Mouse (Mus musculus) cerebellum, adult 2 months (tissue): ENCODE measurements around the gene Slc7a5. TPM values are rescaled to one million over a fixed set of nuclear protein-coding genes. Genes with fewer than 3 reads are reported as not detected.

Source experiments
- DNase-seq, 2 experiments: peaks; one replicate each; pipeline ENCODE4 v3.0.0; 2021
- H3K27ac ChIP-seq: fragments of 200-500 bp; 2 replicates; pipeline ENCODE4 v1.5.1; 2012; ENCODE audit warnings: low read length, control low read depth, inconsistent platforms; ENCODE audit not compliant: insufficient read depth
- H3K27me3 ChIP-seq: fragments of 200-500 bp; 2 replicates; pipeline ENCODE4 v1.6.1; 2012; ENCODE audit warnings: inconsistent platforms, mild to moderate bottlenecking, low read length, moderate library complexity; ENCODE audit not compliant: control insufficient read depth, insufficient read depth
- H3K4me1 ChIP-seq: fragments of 200-500 bp; 2 replicates; pipeline ENCODE4 v1.6.1; 2011; ENCODE audit warnings: low read length; ENCODE audit not compliant: control insufficient read depth, insufficient read depth
- H3K4me3 ChIP-seq: fragments of 200-500 bp; replicated peaks from 2 replicates; pipeline ENCODE3; 2011; ENCODE audit warnings: mild to moderate bottlenecking, low read depth, low read length, control low read depth; ENCODE audit not compliant: insufficient read depth
- CTCF ChIP-seq: fragments of 200-500 bp; IDR thresholded peaks from 2 replicates; pipeline ENCODE4 v1.5.1; 2011; ENCODE audit warnings: low read depth, mild to moderate bottlenecking, control low read depth, low read length, moderate library complexity, borderline replicate concordance; ENCODE audit not compliant: insufficient read depth
- POLR2A ChIP-seq: fragments of 200-500 bp; IDR thresholded peaks from 2 replicates; pipeline ENCODE4 v1.6.1; 2011; ENCODE audit warnings: low read length, control low read depth, borderline replicate concordance; ENCODE audit not compliant: insufficient read depth
- whole genome bisulfite sequencing: fragments of 180-500 bp; shearing (Covaris S2); methylation state at CpG from one replicate; pipeline ENCODE4 v1.1.7; 2018; 5-methylcytosine and 5-hydroxymethylcytosine counted together
- polyA plus RNA-seq: library from polyadenylated mRNA; depleted of rRNA; stranded (reverse); fragments of >200 nt; gene quantifications from 2 replicates; pipeline ENCODE4 v1.2.3, GENCODE M21; 2012; rRNA removed

Slc7a5 gene
- polyA plus RNA-seq, 1 experiment = 70.7 TPM

GRCm38 (mm10) chr8:121832503-121832902 lies 75.0 kb downstream of the Slc7a5 start:
- WGBS = 5% methylated on average over 6 of the region's 6 CpGs
- TF ChIP-seq CTCF (peak; percentile 30; the same call in 1 of the 2 replicates), POLR2A (no peak)
- no peak overlapping the region for H3K4me3 ChIP-seq
- H3K27me3 ChIP-seq = no peaks in the 10 kb centered on the region
- no peak overlapping the region for H3K27ac ChIP-seq
- peaks cover 9% of the 10 kb centered on the region for H3K4me1 ChIP-seq
- peak; percentile 78 to 82 for DNase-seq

- Histone ChIP-seq H3K27me3 (no peaks in the 10 kb centered on the region), H3K27ac (no peak overlapping the region), H3K4me3 (no peak overlapping the region), H3K4me1 (peaks cover 9% of the 10 kb centered on the region)
- TF ChIP-seq CTCF (no peak), POLR2A (no peak)
- 64% methylated on average over 2 of the region's 2 CpGs for WGBS
- no peak for DNase-seq
Measured at GRCm38 (mm10) chr8:121832061-121832460, 75.4 kb downstream of the Slc7a5 start.

Other genes with a start within 250 kb of the Slc7a5 start
- 143 and 154 TPM in 2 replicates for gene Jph3, start 178.1 kb downstream of the Slc7a5 start, polyA plus RNA-seq
- gene Klhdc4, start 78.1 kb downstream of the Slc7a5 start, polyA plus RNA-seq = 43.6 and 47.1 TPM in 2 replicates
- gene Car5a, start 37.2 kb upstream of the Slc7a5 start, polyA plus RNA-seq = 0.44 and 0.59 TPM in 2 replicates
- 64.3 and 67.1 TPM in 2 replicates for gene Banp, start 42.1 kb upstream of the Slc7a5 start, polyA plus RNA-seq